Mouse (Mus musculus) heart, embryonic 16.5 days (tissue): ENCODE results near the gene Snapc1. TPM values are rescaled to one million over a fixed set of nuclear protein-coding genes. Genes with fewer than 3 reads are reported as not detected.

ENCODE experiments used
- ATAC-seq: fragments of 200-750 bp; cut with Nextera tagmentation; replicated peaks from 2 replicates; pipeline ENCODE4 v1.8.0; 2017; ENCODE audit warnings: moderate number of reproducible peaks; ENCODE audit not compliant: insufficient read depth, low FRiP score; ENCODE audit errors: extremely low read depth
- H3K27ac ChIP-seq: fragments of 300-500 bp; sonication (generic); 2 replicates; pipeline ENCODE4 v1.5.1; 2014; ENCODE audit warnings: mild to moderate bottlenecking, low read length, control low read depth, moderate library complexity
- H3K27me3 ChIP-seq: fragments of 300-500 bp; sonication (generic); 2 replicates; pipeline ENCODE4 v1.6.1; 2014; ENCODE audit warnings: low read length, mixed read lengths; ENCODE audit not compliant: control insufficient read depth, insufficient read depth
- H3K36me3 ChIP-seq: fragments of 300-500 bp; sonication (generic); 2 replicates; pipeline ENCODE4 v1.6.1; 2014; ENCODE audit not compliant: control insufficient read depth, insufficient read depth
- H3K4me1 ChIP-seq: fragments of 300-500 bp; sonication (generic); 2 replicates; pipeline ENCODE4 v1.6.1; 2014; ENCODE audit warnings: low read length, mixed read lengths; ENCODE audit not compliant: control insufficient read depth, insufficient read depth
- H3K4me2 ChIP-seq: fragments of 300-500 bp; sonication (generic); 2 replicates; pipeline ENCODE4 v1.6.1; 2014; ENCODE audit warnings: low read depth, mild to moderate bottlenecking, control low read depth, low read length
- H3K4me3 ChIP-seq: fragments of 300-500 bp; sonication (generic); 2 replicates; pipeline ENCODE4 v1.5.1; 2014; ENCODE audit warnings: mild to moderate bottlenecking, control low read depth, low read length
- H3K9ac ChIP-seq: fragments of 300-500 bp; sonication (generic); 2 replicates; pipeline ENCODE4 v1.6.1; 2014; ENCODE audit warnings: low read length, control low read depth
- H3K9me3 ChIP-seq: fragments of 300-500 bp; sonication (generic); replicated peaks from 2 replicates; pipeline ENCODE4 v1.6.1; 2016; ENCODE audit warnings: low read length; ENCODE audit not compliant: control insufficient read depth
- WGBS: fragments of 180-500 bp; shearing (Covaris S2); extraction: QIAGEN DNeasy Blood & Tissue Kit; methylation state at CpG from one replicate; pipeline ENCODE4 v1.1.7; 2014; 5-methylcytosine and 5-hydroxymethylcytosine counted together
- polyA plus RNA-seq: library from polyadenylated mRNA; unstranded; fragments of >200 nt; fragmentation: Nextera tagmentation; extraction: Ambion mirVana; gene quantifications from 2 replicates; pipeline ENCODE4 v1.2.1, GENCODE M21; 2015

Snapc1 gene
- polyA plus RNA-seq, 1 experiment from 2014 or later = 17.7 TPM

- H3K27ac ChIP-seq = peak overlapping the region; percentile 64
- ATAC-seq = peak; percentile 89
- peak overlapping the region; percentile 44 for H3K4me3 ChIP-seq
- H3K4me2 ChIP-seq = peak overlapping the region; percentile 56
- peaks cover 19% of the 10 kb centered on the region for H3K4me1 ChIP-seq
- H3K36me3 ChIP-seq = peaks cover 13% of the 10 kb centered on the region
- WGBS = 6% methylated on average over 46 of the region's 46 CpGs
- H3K9me3 ChIP-seq = no peaks in the 10 kb centered on the region
- H3K9ac ChIP-seq = peak overlapping the region; percentile 51
- no peaks in the 10 kb centered on the region for H3K27me3 ChIP-seq
Observed at GRCm38 (mm10) chr12:73949318-73950058, 14.8 kb upstream of the Snapc1 start.

- Histone ChIP-seq H3K36me3 (0 out of 2 replicates have a peak, but pooled peaks cover 2% of the 10 kb centered on the region), H3K9ac (peak overlapping the region; percentile 74), H3K4me1 (peaks cover 25% of the 10 kb centered on the region), H3K4me2 (peak overlapping the region; percentile 73), H3K27me3 (no peaks in the 10 kb centered on the region), H3K27ac (peak overlapping the region; percentile 54), H3K4me3 (peak overlapping the region; percentile 53), H3K9me3 (no peaks in the 10 kb centered on the region)
- 4% methylated on average over 15 of the region's 15 CpGs for WGBS
- peak; percentile 19; the same call in 1 of the 2 replicates for ATAC-seq
Observed at GRCm38 (mm10) chr12:73952879-73953278, 11.4 kb upstream of the Snapc1 start.

- no peak for ATAC-seq
- 0 out of 2 replicates have a peak overlapping the region, but pooled peaks have one; percentile 21 for H3K27ac ChIP-seq
Observed at GRCm38 (mm10) chr12:73953420-73954186, 10.7 kb upstream of the Snapc1 start.

DNA sequence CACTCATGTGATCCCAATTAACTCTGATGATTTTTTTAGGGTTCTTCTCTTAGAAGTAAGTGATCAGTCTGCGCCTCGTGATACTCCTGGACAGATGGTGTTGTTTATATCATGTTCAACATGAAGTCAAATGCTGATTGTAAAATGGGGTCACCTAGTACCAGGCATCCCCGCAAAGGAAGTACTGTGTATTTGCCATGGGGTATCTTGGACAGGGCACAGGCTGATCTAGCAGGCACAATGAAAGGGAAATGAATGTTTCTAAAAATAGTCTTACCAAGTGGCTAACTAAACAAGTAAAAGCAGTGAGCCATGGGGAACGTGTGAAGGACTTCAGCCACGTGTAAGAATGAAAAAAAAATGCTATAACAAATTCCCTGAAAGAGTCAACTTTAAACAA is 9.5 kb upstream of the Snapc1 start:
- Histone ChIP-seq H3K4me1 (peaks cover 22% of the 10 kb centered on the region), H3K4me2 (no peak overlapping the region), H3K27me3 (no peaks in the 10 kb centered on the region), H3K9ac (no peak overlapping the region), H3K4me3 (no peak overlapping the region), H3K9me3 (no peaks in the 10 kb centered on the region), H3K27ac (peak overlapping the region; percentile 11; the same call in 1 of the 2 replicates), H3K36me3 (no peaks in the 10 kb centered on the region)
- WGBS = 38% methylated on average over 5 of the region's 5 CpGs
- ATAC-seq = peak; percentile 42; the same call in 1 of the 2 replicates

More at GRCm38 (mm10) chr12:73953420-73954186, 10.7 kb upstream of the Snapc1 start:
- Histone ChIP-seq H3K4me1 (peaks cover 25% of the 10 kb centered on the region), H3K4me3 (peak overlapping the region; percentile 53), H3K9me3 (no peaks in the 10 kb centered on the region), H3K9ac (peak overlapping the region; percentile 74), H3K27me3 (no peaks in the 10 kb centered on the region), H3K4me2 (peak overlapping the region; percentile 73), H3K36me3 (no peaks in the 10 kb centered on the region)
- WGBS = 31% methylated on average over 14 of the region's 14 CpGs

DNA sequence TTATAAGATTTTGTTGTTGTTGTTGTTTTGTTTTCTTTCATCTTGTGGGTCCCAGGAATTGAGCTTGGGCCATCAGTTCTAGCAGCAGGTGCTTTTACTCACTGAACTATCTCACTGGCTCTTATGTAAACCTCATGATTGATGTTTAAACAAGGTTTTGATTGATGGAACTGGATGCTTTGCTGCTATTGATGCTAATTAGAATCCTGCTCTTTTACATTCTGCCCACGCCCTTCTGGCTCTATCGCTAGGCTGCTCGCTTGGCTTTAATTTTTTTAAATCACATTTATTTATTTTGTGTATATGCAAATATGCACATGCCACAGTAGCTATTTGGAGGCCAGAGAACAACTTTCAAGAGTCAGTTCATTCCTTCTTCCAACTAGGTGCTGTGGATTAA is 6.6 kb upstream of the Snapc1 start:
- H3K27ac ChIP-seq = no peak overlapping the region
- no peaks in the 10 kb centered on the region for H3K27me3 ChIP-seq
- peaks cover 18% of the 10 kb centered on the region for H3K4me1 ChIP-seq
- no peak overlapping the region for H3K4me2 ChIP-seq
- no peaks in the 10 kb centered on the region for H3K9me3 ChIP-seq
- ATAC-seq = no peak
- H3K4me3 ChIP-seq = no peak overlapping the region
- no peak overlapping the region for H3K9ac ChIP-seq
- H3K36me3 ChIP-seq = no peaks in the 10 kb centered on the region
- 91% methylated on average over 3 of the region's 3 CpGs for WGBS

DNA sequence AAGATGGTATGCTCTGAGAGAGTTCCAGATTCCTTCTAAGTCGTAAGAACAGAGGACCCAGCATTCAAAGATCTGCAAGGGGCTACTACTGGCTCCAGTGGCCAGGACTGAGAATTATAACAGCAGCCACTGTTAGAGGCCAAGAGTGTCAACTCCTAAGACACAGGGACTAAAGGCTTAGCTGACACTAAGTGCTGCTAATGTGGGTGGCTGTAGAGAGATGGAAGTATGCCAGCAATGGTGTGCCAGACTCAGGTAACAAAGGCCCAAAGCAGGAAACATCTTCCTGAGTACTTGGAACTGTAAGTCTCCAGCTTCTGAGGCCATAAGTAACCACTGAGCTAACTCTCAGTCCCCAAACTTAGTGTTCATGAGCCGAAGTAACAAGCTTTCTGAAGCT is 5.5 kb upstream of the Snapc1 start:
- Histone ChIP-seq H3K9ac (no peak overlapping the region), H3K9me3 (no peaks in the 10 kb centered on the region), H3K4me2 (no peak overlapping the region), H3K4me3 (no peak overlapping the region), H3K4me1 (peaks cover 12% of the 10 kb centered on the region), H3K27me3 (no peaks in the 10 kb centered on the region), H3K27ac (no peak overlapping the region), H3K36me3 (no peaks in the 10 kb centered on the region)
- no peak for ATAC-seq
- 74% methylated on average over 2 of the region's 2 CpGs for WGBS

DNA sequence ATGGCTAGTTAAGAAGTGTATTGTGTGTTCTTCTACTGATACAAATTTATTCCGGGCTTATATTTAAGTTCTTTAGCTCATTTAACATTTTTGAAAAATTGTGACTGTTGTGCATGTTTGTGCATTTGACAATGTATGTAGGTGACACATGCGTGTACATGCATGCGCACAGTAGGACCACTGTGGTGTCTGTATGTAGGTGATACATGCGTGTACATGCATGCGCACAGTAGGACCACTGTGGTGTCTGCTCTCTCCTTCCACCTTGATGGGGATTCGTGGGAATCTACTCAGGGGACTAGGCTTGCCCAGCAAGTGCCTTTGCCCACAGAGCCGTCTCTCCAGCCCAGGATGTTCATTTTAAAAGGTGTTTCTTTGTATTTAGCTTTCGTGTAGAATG is 4.9 kb downstream of the Snapc1 start:
- H3K9me3 ChIP-seq = peaks cover 7% of the 10 kb centered on the region
- no peak for ATAC-seq
- no peak overlapping the region for H3K4me3 ChIP-seq
- H3K9ac ChIP-seq = no peak overlapping the region
- 95% methylated on average over 8 of the region's 8 CpGs for WGBS
- no peaks in the 10 kb centered on the region for H3K27me3 ChIP-seq
- peaks cover 49% of the 10 kb centered on the region for H3K36me3 ChIP-seq
- no peak overlapping the region for H3K4me2 ChIP-seq
- H3K27ac ChIP-seq = no peak overlapping the region
- H3K4me1 ChIP-seq = peaks cover 7% of the 10 kb centered on the region

DNA sequence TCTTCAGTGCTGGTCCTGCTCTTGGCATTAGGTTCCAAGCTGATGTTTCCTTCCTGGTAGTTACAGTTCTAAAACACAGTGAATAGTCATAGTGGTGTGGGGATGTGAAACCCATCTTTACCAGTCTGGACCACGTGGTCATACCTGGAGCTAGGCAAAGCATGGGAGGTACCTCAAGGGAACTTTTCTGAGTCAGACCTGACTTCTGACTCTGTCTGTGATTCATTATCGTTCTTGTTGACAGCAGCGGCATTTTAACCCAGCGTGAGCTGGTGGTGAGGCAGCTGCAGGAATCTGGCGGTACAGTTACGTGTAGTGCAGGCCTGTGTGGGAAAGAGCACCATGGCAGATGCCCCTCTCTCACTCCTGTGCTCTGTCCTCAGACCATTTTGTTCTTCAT is 10.3 kb downstream of the Snapc1 start:
- Histone ChIP-seq H3K27ac (no peak overlapping the region), H3K36me3 (peaks cover 57% of the 10 kb centered on the region), H3K9ac (no peak overlapping the region), H3K27me3 (no peaks in the 10 kb centered on the region), H3K9me3 (peaks cover 7% of the 10 kb centered on the region), H3K4me1 (no peaks in the 10 kb centered on the region), H3K4me3 (no peak overlapping the region), H3K4me2 (no peak overlapping the region)
- WGBS = 71% methylated on average over 6 of the region's 6 CpGs
- ATAC-seq = no peak

DNA sequence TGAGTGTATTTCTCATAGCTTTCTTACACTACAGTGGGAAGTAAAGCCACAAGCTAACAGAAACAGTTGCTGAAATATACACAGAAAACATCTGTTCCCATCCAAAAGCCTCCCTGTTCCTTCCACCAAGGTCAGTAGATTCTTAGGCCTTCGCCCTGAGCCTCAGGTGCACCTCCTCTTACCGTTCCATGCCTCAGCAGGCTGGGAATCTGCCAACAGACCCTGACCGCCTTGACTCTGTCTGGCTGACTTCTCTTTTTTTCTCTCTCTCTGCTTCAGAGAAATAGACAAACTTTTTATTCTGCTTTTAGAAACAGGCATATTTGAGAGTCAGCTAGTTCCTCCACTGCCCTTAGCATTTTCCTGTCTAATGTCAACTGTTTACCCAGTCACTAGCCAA is 13.9 kb downstream of the Snapc1 start:
- Histone ChIP-seq H3K4me3 (no peak overlapping the region), H3K9ac (no peak overlapping the region), H3K27me3 (no peaks in the 10 kb centered on the region), H3K27ac (no peak overlapping the region), H3K4me1 (peaks cover 7% of the 10 kb centered on the region), H3K4me2 (no peak overlapping the region), H3K9me3 (no peaks in the 10 kb centered on the region), H3K36me3 (peaks cover 35% of the 10 kb centered on the region)
- WGBS = 81% methylated on average over 3 of the region's 3 CpGs
- ATAC-seq = no peak
